Comparison of ENCODE assay signal across 16 mouse cellular contexts in the genomic region with DNA sequence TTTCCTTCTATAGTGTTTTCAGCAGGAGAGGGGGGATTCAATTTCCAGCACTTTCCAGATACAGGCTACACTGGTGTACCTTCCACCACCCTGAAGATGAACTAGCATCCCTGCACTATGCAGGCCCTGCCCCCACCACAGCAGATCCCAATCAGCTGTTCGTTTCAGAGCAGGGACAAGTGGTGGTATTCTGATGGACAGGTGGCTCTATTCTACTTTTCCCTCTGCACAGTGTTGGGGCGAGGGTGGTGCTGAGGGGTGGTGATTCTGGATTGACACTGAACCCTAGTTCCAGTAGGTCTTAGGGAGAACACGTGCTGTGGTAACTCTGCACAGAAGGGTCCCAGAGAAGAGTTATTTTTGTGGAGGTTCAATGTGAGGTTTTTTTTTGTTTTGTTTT. TPM values are rescaled to one million over a fixed set of nuclear protein-coding genes. Genes with fewer than 3 reads are reported as not detected.
DNase-seq lines count a peak whose midpoint lies in the region; ATAC-seq and TF ChIP-seq lines count a peak whose summit lies in the region.
"Had no signal": no experiment of that assay in that cellular context is flagged by ENCODE, and none has a peak within 500 bp of the region (broad histone marks: within the 10 kb centered on the region; RNA-seq: fewer than 3 reads in every experiment).

No protein-coding gene starts in this region.

- no peak overlapping the region for H3K4me3 ChIP-seq in embryonic facial prominence, embryonic 14.5 days (ENCODE audit: low read depth, low read length)
- no peak overlapping the region for H3K4me3 ChIP-seq in embryonic facial prominence, embryonic 10.5 days
- H3K4me3 ChIP-seq in heart, embryonic 16.5 days (ENCODE audit: low read length), result no peak overlapping the region
- no peak overlapping the region for H3K4me3 ChIP-seq in lung, embryonic 16.5 days (ENCODE audit: low read length)
- H3K4me3 ChIP-seq in lung, adult 2 months (replicated peaks; ENCODE audit: extremely low read depth, low read depth, low read length), result no peak overlapping the region
- no peak overlapping the region for H3K4me3 ChIP-seq in stomach, embryonic 14.5 days (ENCODE audit: low read depth, low read length)
- H3K4me3 ChIP-seq: forebrain, embryonic 13.5 days; liver, embryonic 13.5 days; neural tube, embryonic 13.5 days had no signal

- no peak overlapping the region for H3K9ac ChIP-seq in embryonic facial prominence, embryonic 14.5 days (ENCODE audit: low read depth, low read length)
- H3K9ac ChIP-seq in heart, embryonic 16.5 days (ENCODE audit: low read length), result no peak overlapping the region
- no peak overlapping the region for H3K9ac ChIP-seq in lung, embryonic 16.5 days (ENCODE audit: low read length)
- H3K9ac ChIP-seq in stomach, embryonic 14.5 days (replicated peaks; ENCODE audit: low read depth, low read length), result no peak overlapping the region
- H3K9ac ChIP-seq: forebrain, embryonic 13.5 days; liver, embryonic 13.5 days; neural tube, embryonic 13.5 days had no signal

- no peak for TF ChIP-seq POLR2A in lung, adult 2 months (IDR thresholded peaks at IDR 0.05; ENCODE audit: borderline replicate concordance, extremely low read depth, low read depth, low read length)

- H3K27me3 ChIP-seq in embryonic facial prominence, embryonic 14.5 days (replicated peaks; ENCODE audit: control insufficient read depth, insufficient read depth, low read length), result no peaks in the 10 kb centered on the region
- H3K27me3 ChIP-seq in embryonic facial prominence, embryonic 10.5 days (replicated peaks; ENCODE audit: low read depth, poor library complexity, severe bottlenecking), result no peaks in the 10 kb centered on the region
- H3K27me3 ChIP-seq in heart, embryonic 16.5 days (ENCODE audit: control insufficient read depth, insufficient read depth, low read length), result no peaks in the 10 kb centered on the region
- H3K27me3 ChIP-seq in lung, embryonic 16.5 days (ENCODE audit: control insufficient read depth, insufficient read depth, low read depth, low read length), result no peaks in the 10 kb centered on the region
- no peaks in the 10 kb centered on the region for H3K27me3 ChIP-seq in stomach, embryonic 14.5 days (ENCODE audit: control insufficient read depth, insufficient read depth, low read length)
- H3K27me3 ChIP-seq: forebrain, embryonic 13.5 days; liver, embryonic 13.5 days; neural tube, embryonic 13.5 days had no signal

- H3K9me3 ChIP-seq in embryonic facial prominence, embryonic 14.5 days (ENCODE audit: control insufficient read depth, low read length), result no peaks in the 10 kb centered on the region
- H3K9me3 ChIP-seq in embryonic facial prominence, embryonic 10.5 days, result no peaks in the 10 kb centered on the region
- H3K9me3 ChIP-seq in heart, embryonic 16.5 days (replicated peaks; ENCODE audit: control insufficient read depth, low read length), result no peaks in the 10 kb centered on the region
- no peaks in the 10 kb centered on the region for H3K9me3 ChIP-seq in lung, embryonic 16.5 days (ENCODE audit: control insufficient read depth, low read length)
- H3K9me3 ChIP-seq in stomach, embryonic 14.5 days (ENCODE audit: control insufficient read depth, low read depth, low read length), result no peaks in the 10 kb centered on the region
- H3K9me3 ChIP-seq: forebrain, embryonic 13.5 days; liver, embryonic 13.5 days; neural tube, embryonic 13.5 days had no signal

- H3K36me3 ChIP-seq in embryonic facial prominence, embryonic 14.5 days (ENCODE audit: control insufficient read depth, insufficient read depth, low read length), result no peaks in the 10 kb centered on the region
- H3K36me3 ChIP-seq in embryonic facial prominence, embryonic 10.5 days (replicated peaks), result no peaks in the 10 kb centered on the region
- H3K36me3 ChIP-seq in heart, embryonic 16.5 days (ENCODE audit: control insufficient read depth, insufficient read depth), result 0 out of 2 replicates have a peak, but pooled peaks cover 2% of the 10 kb centered on the region
- no peaks in the 10 kb centered on the region for H3K36me3 ChIP-seq in lung, embryonic 16.5 days (ENCODE audit: control insufficient read depth, insufficient read depth, low read length)
- H3K36me3 ChIP-seq in stomach, embryonic 14.5 days (ENCODE audit: control insufficient read depth, insufficient read depth, low read length), result no peaks in the 10 kb centered on the region
- H3K36me3 ChIP-seq: liver, embryonic 13.5 days; neural tube, embryonic 13.5 days had no signal

- WGBS in embryonic facial prominence, embryonic 14.5 days, result 65% methylated on average over 2 of the region's 3 CpGs
- 79% methylated on average over 3 of the region's 3 CpGs for WGBS in embryonic facial prominence, embryonic 10.5 days
- 53% methylated on average over 3 of the region's 3 CpGs for WGBS in heart, embryonic 16.5 days
- whole genome bisulfite sequencing in lung, embryonic 16.5 days, result 53% methylated on average over 3 of the region's 3 CpGs
- 42% methylated on average over 3 of the region's 3 CpGs for WGBS in lung, adult 2 months
- 55% methylated on average over 3 of the region's 3 CpGs for WGBS in stomach, embryonic 14.5 days

- no peak for TF ChIP-seq CTCF in lung, adult 2 months (IDR thresholded peaks at IDR 0.05; ENCODE audit: insufficient read depth, low read length)

- H3K27ac ChIP-seq in embryonic facial prominence, embryonic 14.5 days (replicated peaks; ENCODE audit: low read depth, low read length), result no peak overlapping the region
- H3K27ac ChIP-seq in embryonic facial prominence, embryonic 10.5 days (replicated peaks), result no peak overlapping the region
- peak overlapping the region; percentile 49 for H3K27ac ChIP-seq in heart, embryonic 16.5 days (ENCODE audit: low read length)
- peak overlapping the region; percentile 76 for H3K27ac ChIP-seq in lung, embryonic 16.5 days (ENCODE audit: low read length)
- peak overlapping the region; percentile 49; the same call in 1 of the 2 replicates for H3K27ac ChIP-seq in stomach, embryonic 14.5 days (ENCODE audit: low read length)
- H3K27ac ChIP-seq: forebrain, embryonic 13.5 days; liver, embryonic 13.5 days; neural tube, embryonic 13.5 days had no signal

- peak; percentile 65; the same call in 1 of the 2 replicates for ATAC-seq in embryonic facial prominence, embryonic 14.5 days (ENCODE audit: low read depth)
- no peak for ATAC-seq in heart, embryonic 16.5 days (replicated peaks; ENCODE audit: extremely low read depth, insufficient read depth, low FRiP score)
- ATAC-seq in lung, embryonic 16.5 days (ENCODE audit: low read depth), result no peak
- no peak for ATAC-seq in stomach, embryonic 14.5 days (ENCODE audit: insufficient number of reproducible peaks, insufficient read depth, low FRiP score, low read depth)
- ATAC-seq: forebrain, embryonic 13.5 days had no signal

- H3K4me2 ChIP-seq in embryonic facial prominence, embryonic 14.5 days (ENCODE audit: low read depth, low read length), result no peak overlapping the region
- H3K4me2 ChIP-seq in heart, embryonic 16.5 days (ENCODE audit: low read depth, low read length), result no peak overlapping the region
- no peak overlapping the region for H3K4me2 ChIP-seq in lung, embryonic 16.5 days (ENCODE audit: low read depth, low read length)
- H3K4me2 ChIP-seq in stomach, embryonic 14.5 days (replicated peaks; ENCODE audit: low read depth, low read length), result no peak overlapping the region
- H3K4me2 ChIP-seq: forebrain, embryonic 13.5 days; liver, embryonic 13.5 days; neural tube, embryonic 13.5 days had no signal

- no peak for DNase-seq in embryonic facial prominence, embryonic 14.5 days (ENCODE audit: low spot score)
- no peak for DNase-seq in embryonic facial prominence, embryonic 10.5 days (ENCODE audit: low spot score)
- no peak for DNase-seq in heart, postnatal 25 days (ENCODE audit: low spot score)
- no peak for DNase-seq in lung, adult 2 months
- no peak for DNase-seq in gastrocnemius, postnatal 4 days (ENCODE audit: low spot score in 2 of 2)
- DNase-seq: adrenal gland, adult 8-10 months; cerebellum, adult 8-10 months; kidney, postnatal 25 days; liver, embryonic 13.5 days; right cerebral cortex, postnatal 4 days; thymus, postnatal 14 days had no signal

- intact Hi-C loops in heart, postnatal 25 days (cut with DNase I), result no loop called here

- peaks cover 6% of the 10 kb centered on the region; the same call in 1 of the 2 replicates for H3K4me1 ChIP-seq in embryonic facial prominence, embryonic 14.5 days (ENCODE audit: control insufficient read depth, insufficient read depth, low read length)
- H3K4me1 ChIP-seq in embryonic facial prominence, embryonic 10.5 days, result peaks cover 21% of the 10 kb centered on the region
- peaks cover 57% of the 10 kb centered on the region for H3K4me1 ChIP-seq in heart, embryonic 16.5 days (ENCODE audit: control insufficient read depth, insufficient read depth, low read length)
- H3K4me1 ChIP-seq in lung, embryonic 16.5 days (replicated peaks; ENCODE audit: control insufficient read depth, insufficient read depth, low read length), result peaks cover 25% of the 10 kb centered on the region
- peaks cover 43% of the 10 kb centered on the region for H3K4me1 ChIP-seq in lung, adult 2 months (ENCODE audit: control insufficient read depth, insufficient read depth, low read length)
- H3K4me1 ChIP-seq in stomach, embryonic 14.5 days (ENCODE audit: control insufficient read depth, insufficient read depth, low read length), result peaks cover 14% of the 10 kb centered on the region
- H3K4me1 ChIP-seq: forebrain, embryonic 13.5 days had no signal

RNA-seq across cellular contexts. Expression of a gene that starts 43.2 kb away (rescaled TPM):
- 56.4 and 60.8 TPM in 2 replicates for polyA plus RNA-seq in embryonic facial prominence, embryonic 14.5 days (2014; fragmentation: Nextera tagmentation; extraction: Ambion mirVana)
- polyA plus RNA-seq in embryonic facial prominence, embryonic 10.5 days (2016; fragmentation: Nextera tagmentation; extraction: Ambion mirVana), result 25.9 and 26.3 TPM in 2 replicates
- 163 and 195 TPM in 2 replicates for polyA plus RNA-seq in heart, embryonic 16.5 days (2015; fragmentation: Nextera tagmentation; extraction: Ambion mirVana)
- total RNA-seq in heart, postnatal 25 days (2021), result 100 to 1,000 TPM; 377 to 459 TPM
- 92.8 and 94.7 TPM in 2 replicates for polyA plus RNA-seq in lung, embryonic 16.5 days (2015; fragmentation: Nextera tagmentation; extraction: Ambion mirVana)
- 236 and 247 TPM in 2 replicates for polyA plus RNA-seq in lung, adult 2 months (2012; rRNA removed)
- polyA plus RNA-seq in stomach, embryonic 14.5 days (2014; fragmentation: Nextera tagmentation; extraction: Ambion mirVana), result 32.8 and 34.0 TPM in 2 replicates
- 100 to 1,000 TPM; 166 to 179 TPM for total RNA-seq in gastrocnemius, postnatal 4 days (2021)

Comparison
In these comparisons a context has a peak if more than half of its experiments do, and no peak if none do; other contexts are left out.
1. H3K27ac ChIP-seq: peak in heart, embryonic 16.5 days (single experiment), lung, embryonic 16.5 days (single experiment) and stomach, embryonic 14.5 days (single experiment); none in embryonic facial prominence, embryonic 14.5 days (single experiment) and embryonic facial prominence, embryonic 10.5 days (single experiment).